Mouse (Mus musculus): ENCODE measurements around the gene Zkscan6. TPM values are rescaled to one million over a fixed set of nuclear protein-coding genes. Genes with fewer than 3 reads are reported as not detected.

Zkscan6 gene
- polyA plus RNA-seq (2016; fragmentation: Nextera tagmentation; extraction: Ambion mirVana): 15.8 and 17.2 TPM in 2 replicates

GRCm38 (mm10) chr11:65806909-65807504, at the start of gene Zkscan6:
TSS of gene Zkscan6 (plus strand) at chr11:65807175.
- peak; percentile 97 for ATAC-seq (ENCODE audit: low FRiP score)
- under 1% methylated on average over 58 of the region's 58 CpGs for WGBS
- no peaks in the 10 kb centered on the region for H3K27me3 ChIP-seq
- H3K9ac ChIP-seq: peak within 1 kb of the TSS; percentile 77
- H3K27ac ChIP-seq: peak within 1 kb of the TSS; percentile 80
- peak within 1 kb of the TSS; percentile 83 for H3K4me3 ChIP-seq (replicated peaks)
- peaks cover 19% of the 10 kb centered on the region for H3K4me1 ChIP-seq
- no peaks in the 10 kb centered on the region for H3K36me3 ChIP-seq (replicated peaks)
- peak within 1 kb of the TSS; percentile 92 for H3K4me2 ChIP-seq
- no peaks in the 10 kb centered on the region for H3K9me3 ChIP-seq

GRCm38 (mm10) chr11:65759350-65759749, 47.6 kb upstream of the Zkscan6 start:
- Histone ChIP-seq H3K27me3 (no peaks in the 10 kb centered on the region), H3K27ac (no peak overlapping the region), H3K9me3 (no peaks in the 10 kb centered on the region), H3K9ac (no peak overlapping the region), H3K4me1 (no peaks in the 10 kb centered on the region), H3K36me3 (replicated peaks) (0 out of 2 replicates have a peak, but pooled peaks cover under 1% of the 10 kb centered on the region), H3K4me2 (no peak overlapping the region), H3K4me3 (replicated peaks) (no peak overlapping the region)
- 88% methylated on average over 1 of the region's 1 CpGs for WGBS
- ATAC-seq (ENCODE audit: low FRiP score): no peak

- Histone ChIP-seq H3K4me3 (replicated peaks) (no peak overlapping the region), H3K36me3 (replicated peaks) (no peaks in the 10 kb centered on the region), H3K27me3 (no peaks in the 10 kb centered on the region), H3K4me1 (no peaks in the 10 kb centered on the region), H3K27ac (no peak overlapping the region), H3K9me3 (no peaks in the 10 kb centered on the region), H3K4me2 (no peak overlapping the region), H3K9ac (no peak overlapping the region)
- ATAC-seq (ENCODE audit: low FRiP score): no peak
- WGBS: 93% methylated on average over 2 of the region's 2 CpGs
Observed at GRCm38 (mm10) chr11:65760912-65761311, 46.1 kb upstream of the Zkscan6 start.

- Histone ChIP-seq H3K9ac (no peak overlapping the region), H3K36me3 (replicated peaks) (no peaks in the 10 kb centered on the region), H3K4me2 (no peak overlapping the region), H3K9me3 (no peaks in the 10 kb centered on the region), H3K4me3 (replicated peaks) (no peak overlapping the region), H3K27me3 (no peaks in the 10 kb centered on the region), H3K27ac (no peak overlapping the region), H3K4me1 (no peaks in the 10 kb centered on the region)
- no peak for ATAC-seq (ENCODE audit: low FRiP score)
Observed at GRCm38 (mm10) chr11:65768445-65768844, 38.5 kb upstream of the Zkscan6 start.

GRCm38 (mm10) chr11:65769990-65770389, 37.0 kb upstream of the Zkscan6 start:
- 85% methylated on average over 5 of the region's 5 CpGs for WGBS
- no peaks in the 10 kb centered on the region for H3K27me3 ChIP-seq
- H3K9me3 ChIP-seq: no peaks in the 10 kb centered on the region
- no peaks in the 10 kb centered on the region for H3K4me1 ChIP-seq
- no peak for ATAC-seq (ENCODE audit: low FRiP score)
- no peak overlapping the region for H3K4me3 ChIP-seq (replicated peaks)
- H3K36me3 ChIP-seq (replicated peaks): no peaks in the 10 kb centered on the region
- no peak overlapping the region for H3K27ac ChIP-seq
- H3K4me2 ChIP-seq: no peak overlapping the region
- H3K9ac ChIP-seq: no peak overlapping the region

GRCm38 (mm10) chr11:65771546-65771945, 35.4 kb upstream of the Zkscan6 start:
- Histone ChIP-seq H3K4me1 (0 out of 2 replicates have a peak, but pooled peaks cover 4% of the 10 kb centered on the region), H3K4me3 (replicated peaks) (no peak overlapping the region), H3K4me2 (no peak overlapping the region), H3K27me3 (no peaks in the 10 kb centered on the region), H3K9me3 (no peaks in the 10 kb centered on the region), H3K27ac (no peak overlapping the region), H3K36me3 (replicated peaks) (no peaks in the 10 kb centered on the region), H3K9ac (no peak overlapping the region)
- 94% methylated on average over 1 of the region's 1 CpGs for WGBS
- no peak for ATAC-seq (ENCODE audit: low FRiP score)

GRCm38 (mm10) chr11:65773535-65773934, 33.4 kb upstream of the Zkscan6 start:
- H3K9me3 ChIP-seq: no peaks in the 10 kb centered on the region
- WGBS: 85% methylated on average over 2 of the region's 2 CpGs
- no peaks in the 10 kb centered on the region for H3K36me3 ChIP-seq (replicated peaks)

GRCm38 (mm10) chr11:65773946-65774656, 32.9 kb upstream of the Zkscan6 start:
- H3K9ac ChIP-seq: no peak overlapping the region
- 0 out of 2 replicates have a peak, but pooled peaks cover 9% of the 10 kb centered on the region for H3K4me1 ChIP-seq
- H3K4me3 ChIP-seq (replicated peaks): no peak overlapping the region
- H3K27ac ChIP-seq: no peak overlapping the region
- WGBS: 72% methylated on average over 6 of the region's 6 CpGs
- no peak for ATAC-seq (ENCODE audit: low FRiP score)
- no peaks in the 10 kb centered on the region for H3K9me3 ChIP-seq
- no peaks in the 10 kb centered on the region for H3K27me3 ChIP-seq
- H3K4me2 ChIP-seq: no peak overlapping the region
- no peaks in the 10 kb centered on the region for H3K36me3 ChIP-seq (replicated peaks)

More at GRCm38 (mm10) chr11:65773535-65773934, 33.4 kb upstream of the Zkscan6 start:
- Histone ChIP-seq H3K27me3 (no peaks in the 10 kb centered on the region), H3K27ac (no peak overlapping the region), H3K9ac (no peak overlapping the region), H3K4me3 (replicated peaks) (no peak overlapping the region), H3K4me2 (no peak overlapping the region), H3K4me1 (0 out of 2 replicates have a peak, but pooled peaks cover 9% of the 10 kb centered on the region)
- no peak for ATAC-seq (ENCODE audit: low FRiP score)

GRCm38 (mm10) chr11:65776906-65777611, 29.9 kb upstream of the Zkscan6 start:
- Histone ChIP-seq H3K4me1 (0 out of 2 replicates have a peak, but pooled peaks cover 9% of the 10 kb centered on the region), H3K9ac (no peak overlapping the region), H3K27ac (no peak overlapping the region), H3K4me2 (no peak overlapping the region), H3K9me3 (no peaks in the 10 kb centered on the region), H3K27me3 (no peaks in the 10 kb centered on the region), H3K36me3 (replicated peaks) (peaks cover 17% of the 10 kb centered on the region), H3K4me3 (replicated peaks) (no peak overlapping the region)
- no peak for ATAC-seq (ENCODE audit: low FRiP score)
- 44% methylated on average over 2 of the region's 2 CpGs for WGBS

GRCm38 (mm10) chr11:65777810-65778209, 29.2 kb upstream of the Zkscan6 start:
- H3K4me1 ChIP-seq: 0 out of 2 replicates have a peak, but pooled peaks cover 9% of the 10 kb centered on the region
- H3K4me2 ChIP-seq: no peak overlapping the region
- no peak overlapping the region for H3K9ac ChIP-seq
- no peak overlapping the region for H3K4me3 ChIP-seq (replicated peaks)
- H3K36me3 ChIP-seq (replicated peaks): peaks cover 17% of the 10 kb centered on the region
- no peak overlapping the region for H3K27ac ChIP-seq
- WGBS: 85% methylated on average over 5 of the region's 5 CpGs
- ATAC-seq (ENCODE audit: low FRiP score): no peak
- no peaks in the 10 kb centered on the region for H3K27me3 ChIP-seq
- no peaks in the 10 kb centered on the region for H3K9me3 ChIP-seq

GRCm38 (mm10) chr11:65779066-65779465, 27.9 kb upstream of the Zkscan6 start:
- Histone ChIP-seq H3K36me3 (replicated peaks) (peaks cover 17% of the 10 kb centered on the region), H3K9me3 (no peaks in the 10 kb centered on the region), H3K4me1 (0 out of 2 replicates have a peak, but pooled peaks cover 9% of the 10 kb centered on the region), H3K4me3 (replicated peaks) (no peak overlapping the region), H3K27ac (no peak overlapping the region), H3K27me3 (no peaks in the 10 kb centered on the region), H3K4me2 (no peak overlapping the region), H3K9ac (no peak overlapping the region)
- ATAC-seq (ENCODE audit: low FRiP score): no peak
- 95% methylated on average over 1 of the region's 1 CpGs for whole genome bisulfite sequencing

GRCm38 (mm10) chr11:65779578-65779977, 27.4 kb upstream of the Zkscan6 start:
- Histone ChIP-seq H3K27me3 (no peaks in the 10 kb centered on the region), H3K9ac (no peak overlapping the region), H3K4me1 (0 out of 2 replicates have a peak, but pooled peaks cover 9% of the 10 kb centered on the region), H3K4me2 (no peak overlapping the region), H3K4me3 (replicated peaks) (no peak overlapping the region), H3K9me3 (no peaks in the 10 kb centered on the region), H3K27ac (no peak overlapping the region), H3K36me3 (replicated peaks) (peaks cover 17% of the 10 kb centered on the region)
- no peak for ATAC-seq (ENCODE audit: low FRiP score)
- WGBS: 85% methylated on average over 1 of the region's 1 CpGs
